Mouse (Mus musculus) kidney, embryonic 14.5 days (tissue): ENCODE measurements around the gene Sfxn2. TPM values are rescaled to one million over a fixed set of nuclear protein-coding genes. Genes with fewer than 3 reads are reported as not detected.

Experiments
- ATAC-seq: fragments of 200-750 bp; cut with Nextera tagmentation; 2 replicates; pipeline ENCODE4 v1.8.0; 2017; ENCODE audit warnings: moderate number of reproducible peaks, mild to moderate bottlenecking, moderate TSS enrichment, moderate library complexity; ENCODE audit not compliant: low FRiP score, low TSS enrichment
- H3K27ac ChIP-seq: fragments of 300-500 bp; sonication (generic); 2 replicates; pipeline ENCODE4 v1.5.1; 2014; ENCODE audit warnings: low read depth, mild to moderate bottlenecking, low read length, moderate library complexity, mixed read lengths
- H3K27me3 ChIP-seq: fragments of 300-500 bp; sonication (generic); 2 replicates; pipeline ENCODE4 v1.6.1; 2014; ENCODE audit warnings: mild to moderate bottlenecking, low read length; ENCODE audit not compliant: control insufficient read depth, insufficient read depth
- H3K36me3 ChIP-seq: fragments of 300-500 bp; sonication (generic); 2 replicates; pipeline ENCODE4 v1.6.1; 2014; ENCODE audit warnings: low read length, mixed read lengths; ENCODE audit not compliant: control insufficient read depth, insufficient read depth
- H3K4me1 ChIP-seq: fragments of 300-500 bp; sonication (generic); 2 replicates; pipeline ENCODE4 v1.6.1; 2014; ENCODE audit warnings: low read length, mixed read lengths; ENCODE audit not compliant: control insufficient read depth, insufficient read depth
- H3K4me2 ChIP-seq: fragments of 300-500 bp; sonication (generic); replicated peaks from 2 replicates; pipeline ENCODE4 v1.6.1; 2014; ENCODE audit warnings: low read depth, mild to moderate bottlenecking, low read length
- H3K4me3 ChIP-seq: fragments of 300-500 bp; sonication (generic); 2 replicates; pipeline ENCODE4 v1.5.1; 2014; ENCODE audit warnings: mild to moderate bottlenecking, low read length
- H3K9ac ChIP-seq: fragments of 300-500 bp; sonication (generic); 2 replicates; pipeline ENCODE4 v1.6.1; 2014; ENCODE audit warnings: low read depth, mild to moderate bottlenecking, low read length, moderate library complexity
- H3K9me3 ChIP-seq: fragments of 300-500 bp; sonication (generic); 2 replicates; pipeline ENCODE4 v1.6.1; 2016; ENCODE audit warnings: low read length; ENCODE audit not compliant: control insufficient read depth
- WGBS: fragments of 180-500 bp; shearing (Covaris S2); extraction: QIAGEN DNeasy Blood & Tissue Kit; methylation state at CpG from one replicate; pipeline ENCODE4 v1.1.7; 2014; 5-methylcytosine and 5-hydroxymethylcytosine counted together
- polyA plus RNA-seq: library from polyadenylated mRNA; unstranded; fragments of >200 nt; fragmentation: Nextera tagmentation; extraction: Ambion mirVana; gene quantifications from 2 replicates; pipeline ENCODE4 v1.2.1, GENCODE M21; 2014

Sfxn2 gene
- polyA plus RNA-seq, 1 experiment from 2014 or later = 25.1 TPM

- Histone ChIP-seq H3K27me3 (no peaks in the 10 kb centered on the region), H3K36me3 (peaks cover 27% of the 10 kb centered on the region), H3K4me2 (no peak overlapping the region), H3K27ac (no peak overlapping the region), H3K9ac (no peak overlapping the region), H3K9me3 (no peaks in the 10 kb centered on the region), H3K4me1 (peaks cover 19% of the 10 kb centered on the region), H3K4me3 (no peak overlapping the region)
- ATAC-seq = no peak
- 86% methylated on average over 6 of the region's 6 CpGs for WGBS
Observed at GRCm38 (mm10) chr19:46538213-46538612, 35.0 kb upstream of the Sfxn2 start.

GRCm38 (mm10) chr19:46542750-46543149, 30.4 kb upstream of the Sfxn2 start:
- Histone ChIP-seq H3K9ac (no peak overlapping the region), H3K4me1 (no peaks in the 10 kb centered on the region), H3K27ac (no peak overlapping the region), H3K36me3 (peaks cover 26% of the 10 kb centered on the region), H3K9me3 (no peaks in the 10 kb centered on the region), H3K27me3 (no peaks in the 10 kb centered on the region), H3K4me2 (no peak overlapping the region), H3K4me3 (no peak overlapping the region)
- 92% methylated on average over 8 of the region's 8 CpGs for WGBS
- no peak for ATAC-seq

GRCm38 (mm10) chr19:46547565-46547964, 25.6 kb upstream of the Sfxn2 start:
- H3K9ac ChIP-seq = no peak overlapping the region
- no peak overlapping the region for H3K27ac ChIP-seq
- 61% methylated on average over 6 of the region's 6 CpGs for WGBS

GRCm38 (mm10) chr19:46548110-46548509, 25.1 kb upstream of the Sfxn2 start:
- no peaks in the 10 kb centered on the region for H3K27me3 ChIP-seq
- no peak for ATAC-seq
- H3K4me1 ChIP-seq = no peaks in the 10 kb centered on the region
- 88% methylated on average over 10 of the region's 10 CpGs for WGBS
- no peak overlapping the region for H3K4me2 ChIP-seq
- no peak overlapping the region for H3K27ac ChIP-seq
- H3K9ac ChIP-seq = no peak overlapping the region
- H3K36me3 ChIP-seq = peaks cover 32% of the 10 kb centered on the region
- H3K9me3 ChIP-seq = no peaks in the 10 kb centered on the region
- H3K4me3 ChIP-seq = no peak overlapping the region

More at GRCm38 (mm10) chr19:46547565-46547964, 25.6 kb upstream of the Sfxn2 start:
- Histone ChIP-seq H3K36me3 (peaks cover 37% of the 10 kb centered on the region), H3K9me3 (no peaks in the 10 kb centered on the region), H3K4me1 (no peaks in the 10 kb centered on the region), H3K4me3 (no peak overlapping the region), H3K27me3 (no peaks in the 10 kb centered on the region), H3K4me2 (no peak overlapping the region)
- no peak for ATAC-seq

GRCm38 (mm10) chr19:46550385-46550784, 22.8 kb upstream of the Sfxn2 start:
- Histone ChIP-seq H3K9ac (no peak overlapping the region), H3K36me3 (peaks cover 42% of the 10 kb centered on the region), H3K27me3 (no peaks in the 10 kb centered on the region), H3K27ac (no peak overlapping the region), H3K4me3 (no peak overlapping the region), H3K4me1 (no peaks in the 10 kb centered on the region), H3K4me2 (no peak overlapping the region), H3K9me3 (no peaks in the 10 kb centered on the region)
- ATAC-seq = no peak
- 89% methylated on average over 4 of the region's 4 CpGs for WGBS

GRCm38 (mm10) chr19:46552496-46552895, 20.7 kb upstream of the Sfxn2 start:
- no peak overlapping the region for H3K4me3 ChIP-seq
- H3K9ac ChIP-seq = no peak overlapping the region
- H3K27ac ChIP-seq = no peak overlapping the region
- no peaks in the 10 kb centered on the region for H3K9me3 ChIP-seq
- ATAC-seq = no peak
- WGBS = 95% methylated on average over 3 of the region's 4 CpGs
- no peak overlapping the region for H3K4me2 ChIP-seq
- H3K36me3 ChIP-seq = peaks cover 54% of the 10 kb centered on the region
- H3K27me3 ChIP-seq = no peaks in the 10 kb centered on the region
- no peaks in the 10 kb centered on the region for H3K4me1 ChIP-seq

GRCm38 (mm10) chr19:46553541-46553955, 19.6 kb upstream of the Sfxn2 start:
- 78% methylated on average over 11 of the region's 11 CpGs for WGBS

GRCm38 (mm10) chr19:46558009-46558408, 15.2 kb upstream of the Sfxn2 start:
- 86% methylated on average over 8 of the region's 8 CpGs for WGBS
- Histone ChIP-seq H3K9ac (no peak overlapping the region), H3K27ac (no peak overlapping the region)

More at GRCm38 (mm10) chr19:46553541-46553955, 19.6 kb upstream of the Sfxn2 start:
- Histone ChIP-seq H3K36me3 (peaks cover 56% of the 10 kb centered on the region), H3K9me3 (no peaks in the 10 kb centered on the region), H3K27ac (no peak overlapping the region), H3K4me2 (no peak overlapping the region), H3K4me3 (no peak overlapping the region), H3K27me3 (no peaks in the 10 kb centered on the region), H3K4me1 (no peaks in the 10 kb centered on the region), H3K9ac (no peak overlapping the region)
- no peak for ATAC-seq

GRCm38 (mm10) chr19:46558631-46559030, 14.5 kb upstream of the Sfxn2 start:
- WGBS = 73% methylated on average over 12 of the region's 12 CpGs
- H3K27me3 ChIP-seq = no peaks in the 10 kb centered on the region
- H3K36me3 ChIP-seq = peaks cover 31% of the 10 kb centered on the region
- no peaks in the 10 kb centered on the region for H3K9me3 ChIP-seq
- ATAC-seq = no peak
- H3K27ac ChIP-seq = no peak overlapping the region
- no peak overlapping the region for H3K4me2 ChIP-seq
- no peak overlapping the region for H3K4me3 ChIP-seq
- H3K9ac ChIP-seq = no peak overlapping the region
- no peaks in the 10 kb centered on the region for H3K4me1 ChIP-seq

More at GRCm38 (mm10) chr19:46558009-46558408, 15.2 kb upstream of the Sfxn2 start:
- Histone ChIP-seq H3K9me3 (no peaks in the 10 kb centered on the region), H3K27me3 (no peaks in the 10 kb centered on the region), H3K4me3 (no peak overlapping the region), H3K4me2 (no peak overlapping the region), H3K36me3 (peaks cover 33% of the 10 kb centered on the region), H3K4me1 (no peaks in the 10 kb centered on the region)
- ATAC-seq = no peak
